Mouse (Mus musculus): ENCODE results near the gene Atg14. TPM values are rescaled to one million over a fixed set of nuclear protein-coding genes. Genes with fewer than 3 reads are reported as not detected.

Gene Atg14
- total and polyA plus RNA-seq, 2 experiments from 2014 or later: 5.3 to 23.9 TPM

- Histone ChIP-seq H3K27me3 (ENCODE audit: insufficient read depth, low read length) (no peaks in the 10 kb centered on the region), H3K4me2 (ENCODE audit: low read depth, low read length, poor library complexity, severe bottlenecking) (no peak overlapping the region), H3K9me3 (ENCODE audit: low read length) (no peaks in the 10 kb centered on the region), H3K9ac (replicated peaks; ENCODE audit: low read length, poor library complexity, severe bottlenecking) (no peak overlapping the region), H3K4me1 (ENCODE audit: insufficient read depth, low read length) (no peaks in the 10 kb centered on the region), H3K27ac (ENCODE audit: low read depth, low read length) (no peak overlapping the region), H3K4me3 (ENCODE audit: low read depth, low read length) (no peak overlapping the region), H3K36me3 (ENCODE audit: insufficient read depth, low read length) (no peaks in the 10 kb centered on the region)
- TF ChIP-seq CTCF (IDR thresholded peaks at IDR 0.05): no peak
- ATAC-seq (ENCODE audit: low FRiP score): no peak
- 90% methylated on average over 1 of the region's 1 CpGs for WGBS
- DNase-seq (ENCODE audit: low spot score): no peak
Observed at GRCm38 (mm10) chr14:47589444-47589843, 19.0 kb upstream of the Atg14 start.

GRCm38 (mm10) chr14:47584346-47584745 lies 13.9 kb upstream of the Atg14 start:
- DNase-seq (ENCODE audit: low spot score) (no peak), ATAC-seq (ENCODE audit: low FRiP score) (no peak)
- Histone ChIP-seq H3K36me3 (ENCODE audit: insufficient read depth, low read length) (no peaks in the 10 kb centered on the region), H3K4me2 (ENCODE audit: low read depth, low read length, poor library complexity, severe bottlenecking) (no peak overlapping the region), H3K4me1 (ENCODE audit: insufficient read depth, low read length) (no peaks in the 10 kb centered on the region), H3K9me3 (ENCODE audit: low read length) (no peaks in the 10 kb centered on the region), H3K9ac (replicated peaks; ENCODE audit: low read length, poor library complexity, severe bottlenecking) (no peak overlapping the region), H3K4me3 (ENCODE audit: low read depth, low read length) (no peak overlapping the region), H3K27ac (ENCODE audit: low read depth, low read length) (no peak overlapping the region), H3K27me3 (ENCODE audit: insufficient read depth, low read length) (no peaks in the 10 kb centered on the region)
- no peak for TF ChIP-seq CTCF (IDR thresholded peaks at IDR 0.05)

- Histone ChIP-seq H3K4me2 (ENCODE audit: low read depth, low read length, poor library complexity, severe bottlenecking) (no peak overlapping the region), H3K4me1 (ENCODE audit: insufficient read depth, low read length) (no peaks in the 10 kb centered on the region), H3K36me3 (ENCODE audit: insufficient read depth, low read length) (no peaks in the 10 kb centered on the region), H3K9me3 (ENCODE audit: low read length) (no peaks in the 10 kb centered on the region), H3K9ac (replicated peaks; ENCODE audit: low read length, poor library complexity, severe bottlenecking) (no peak overlapping the region), H3K27ac (ENCODE audit: low read depth, low read length) (no peak overlapping the region), H3K4me3 (ENCODE audit: low read depth, low read length) (no peak overlapping the region), H3K27me3 (ENCODE audit: insufficient read depth, low read length) (no peaks in the 10 kb centered on the region)
- no peak for ATAC-seq (ENCODE audit: low FRiP score)
- WGBS: 72% methylated on average over 2 of the region's 2 CpGs
- peak; percentile 52 for TF ChIP-seq CTCF (IDR thresholded peaks at IDR 0.05)
- DNase-seq (ENCODE audit: low spot score): peak; percentile 21
Observed at GRCm38 (mm10) chr14:47581681-47582080, 11.2 kb upstream of the Atg14 start.

GRCm38 (mm10) chr14:47581280-47581679 lies 10.8 kb upstream of the Atg14 start:
- DNase-seq (ENCODE audit: low spot score) (no peak), ATAC-seq (ENCODE audit: low FRiP score) (no peak)
- no peak overlapping the region for H3K9ac ChIP-seq (replicated peaks; ENCODE audit: low read length, poor library complexity, severe bottlenecking)
- H3K4me1 ChIP-seq (ENCODE audit: insufficient read depth, low read length): no peaks in the 10 kb centered on the region
- H3K27ac ChIP-seq (ENCODE audit: low read depth, low read length): no peak overlapping the region
- no peak for TF ChIP-seq CTCF (IDR thresholded peaks at IDR 0.05)
- H3K27me3 ChIP-seq (ENCODE audit: insufficient read depth, low read length): no peaks in the 10 kb centered on the region
- no peak overlapping the region for H3K4me2 ChIP-seq (ENCODE audit: low read depth, low read length, poor library complexity, severe bottlenecking)
- 26% methylated on average over 1 of the region's 1 CpGs for whole genome bisulfite sequencing
- no peak overlapping the region for H3K4me3 ChIP-seq (ENCODE audit: low read depth, low read length)
- no peaks in the 10 kb centered on the region for H3K36me3 ChIP-seq (ENCODE audit: insufficient read depth, low read length)
- H3K9me3 ChIP-seq (ENCODE audit: low read length): no peaks in the 10 kb centered on the region

- no peaks in the 10 kb centered on the region for H3K4me1 ChIP-seq (ENCODE audit: insufficient read depth, low read length)
- H3K9me3 ChIP-seq (ENCODE audit: low read length): no peaks in the 10 kb centered on the region
- H3K4me3 ChIP-seq (ENCODE audit: low read depth, low read length): no peak overlapping the region
- WGBS: 77% methylated on average over 2 of the region's 2 CpGs
- no peaks in the 10 kb centered on the region for H3K36me3 ChIP-seq (ENCODE audit: insufficient read depth, low read length)
- DNase-seq (ENCODE audit: low spot score): peak; percentile 44
- no peak overlapping the region for H3K4me2 ChIP-seq (ENCODE audit: low read depth, low read length, poor library complexity, severe bottlenecking)
- no peaks in the 10 kb centered on the region for H3K27me3 ChIP-seq (ENCODE audit: insufficient read depth, low read length)
- H3K9ac ChIP-seq (replicated peaks; ENCODE audit: low read length, poor library complexity, severe bottlenecking): no peak overlapping the region
- no peak for TF ChIP-seq CTCF (IDR thresholded peaks at IDR 0.05)
- no peak for ATAC-seq (ENCODE audit: low FRiP score)
- H3K27ac ChIP-seq (ENCODE audit: low read depth, low read length): no peak overlapping the region
Observed at GRCm38 (mm10) chr14:47578086-47578485, 7.6 kb upstream of the Atg14 start.

DNA sequence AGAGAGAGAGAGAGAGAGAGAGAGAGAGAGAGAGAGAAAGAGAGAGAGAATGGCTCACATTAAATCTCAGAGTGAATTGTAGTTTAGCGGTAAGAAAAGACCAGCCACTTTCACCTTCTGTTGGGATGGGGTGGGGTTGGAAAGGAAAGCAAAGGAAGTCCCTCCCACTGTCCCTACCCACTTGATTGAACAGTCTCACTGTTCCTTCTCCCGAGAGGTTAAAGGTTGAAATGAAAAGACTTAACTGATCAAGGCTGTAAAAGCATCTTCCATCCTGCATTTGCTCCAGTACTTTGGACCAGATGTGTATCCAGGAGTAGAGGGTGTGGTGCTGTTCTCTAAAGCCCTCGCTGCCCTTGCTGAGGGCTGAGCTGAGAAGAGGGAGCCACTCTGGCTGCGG lies 6.2 kb upstream of the Atg14 start:
- no peaks in the 10 kb centered on the region for H3K9me3 ChIP-seq (ENCODE audit: low read length)
- DNase-seq (ENCODE audit: low spot score): no peak
- no peak overlapping the region for H3K27ac ChIP-seq (ENCODE audit: low read depth, low read length)
- no peak overlapping the region for H3K4me2 ChIP-seq (ENCODE audit: low read depth, low read length, poor library complexity, severe bottlenecking)
- H3K36me3 ChIP-seq (ENCODE audit: insufficient read depth, low read length): no peaks in the 10 kb centered on the region
- no peaks in the 10 kb centered on the region for H3K4me1 ChIP-seq (ENCODE audit: insufficient read depth, low read length)
- no peak overlapping the region for H3K4me3 ChIP-seq (ENCODE audit: low read depth, low read length)
- WGBS: 64% methylated on average over 4 of the region's 4 CpGs
- H3K9ac ChIP-seq (replicated peaks; ENCODE audit: low read length, poor library complexity, severe bottlenecking): no peak overlapping the region
- TF ChIP-seq CTCF (IDR thresholded peaks at IDR 0.05): no peak
- ATAC-seq (ENCODE audit: low FRiP score): no peak
- no peaks in the 10 kb centered on the region for H3K27me3 ChIP-seq (ENCODE audit: insufficient read depth, low read length)
